Mouse (Mus musculus) intestine, embryonic 14.5 days (tissue): ENCODE measurements at regions not wholly inside any gene's neighbourhood (a gene's known extent, or its start where the extent isn't known, plus 50 kb on each side); places are given as distances from the start of the nearest gene placed in this dataset.

Experiments used
- ATAC-seq: fragments of 200-750 bp; cut with Nextera tagmentation; replicated peaks from 2 replicates; pipeline ENCODE4 v1.8.0; 2017; ENCODE audit warnings: low read depth, moderate number of reproducible peaks, moderate TSS enrichment, moderate library complexity; ENCODE audit not compliant: low FRiP score, low TSS enrichment
- DNase-seq: peaks from one replicate; pipeline ENCODE4 v3.0.0-alpha.2; 2018; ENCODE audit warnings: low spot score
- H3K27ac ChIP-seq: fragments of 300-500 bp; sonication (generic); 2 replicates; pipeline ENCODE4 v1.5.1; 2014; ENCODE audit warnings: low read depth, mild to moderate bottlenecking, control low read depth
- H3K27me3 ChIP-seq: fragments of 300-500 bp; sonication (generic); replicated peaks from 2 replicates; pipeline ENCODE4 v1.6.1; 2014; ENCODE audit warnings: low read length, control low read depth; ENCODE audit not compliant: control insufficient read depth, insufficient read depth
- H3K36me3 ChIP-seq: fragments of 300-500 bp; sonication (generic); 2 replicates; pipeline ENCODE4 v1.6.1; 2014; ENCODE audit warnings: low read length, control low read depth; ENCODE audit not compliant: control insufficient read depth, insufficient read depth
- H3K4me1 ChIP-seq: fragments of 300-500 bp; sonication (generic); replicated peaks from 2 replicates; pipeline ENCODE4 v1.6.1; 2014; ENCODE audit warnings: low read length, control low read depth, mixed read lengths; ENCODE audit not compliant: control insufficient read depth, insufficient read depth
- H3K4me2 ChIP-seq: fragments of 300-500 bp; sonication (generic); 2 replicates; pipeline ENCODE4 v1.6.1; 2014; ENCODE audit warnings: low read length
- H3K4me3 ChIP-seq: fragments of 300-500 bp; sonication (generic); 2 replicates; pipeline ENCODE4 v1.5.1; 2014; ENCODE audit warnings: low read depth, low read length, control low read depth, mixed read lengths
- H3K9ac ChIP-seq: fragments of 300-500 bp; sonication (generic); 2 replicates; pipeline ENCODE4 v1.6.1; 2014; ENCODE audit warnings: mild to moderate bottlenecking, low read length
- H3K9me3 ChIP-seq: fragments of 300-500 bp; sonication (generic); 2 replicates; pipeline ENCODE4 v1.6.1; 2016; ENCODE audit warnings: low read length, control low read depth; ENCODE audit not compliant: control insufficient read depth
- WGBS: fragments of 180-500 bp; shearing (Covaris S2); extraction: QIAGEN DNeasy Blood & Tissue Kit; methylation state at CpG from one replicate; pipeline ENCODE4 v1.1.7; 2014; 5-methylcytosine and 5-hydroxymethylcytosine counted together

GRCm38 (mm10) chr14:37315239-37315895 lies 180.3 kb upstream of the Ghitm start:
- Histone ChIP-seq H3K36me3 (no peaks in the 10 kb centered on the region), H3K27ac (no peak overlapping the region), H3K4me2 (no peak overlapping the region), H3K27me3 (no peaks in the 10 kb centered on the region), H3K4me3 (no peak overlapping the region), H3K9ac (no peak overlapping the region), H3K4me1 (no peaks in the 10 kb centered on the region), H3K9me3 (no peaks in the 10 kb centered on the region)
- ATAC-seq (no peak), DNase-seq (no peak)
- WGBS = 74% methylated on average over 7 of the region's 7 CpGs

- H3K9me3 ChIP-seq = no peaks in the 10 kb centered on the region
- H3K27me3 ChIP-seq = no peaks in the 10 kb centered on the region
- no peak overlapping the region for H3K4me3 ChIP-seq
- H3K4me2 ChIP-seq = no peak overlapping the region
- DNase-seq (no peak), ATAC-seq (no peak)
- no peaks in the 10 kb centered on the region for H3K4me1 ChIP-seq
- H3K9ac ChIP-seq = no peak overlapping the region
- no peaks in the 10 kb centered on the region for H3K36me3 ChIP-seq
- H3K27ac ChIP-seq = no peak overlapping the region
Measured at GRCm38 (mm10) chr14:37313906-37314305, 178.8 kb upstream of the Ghitm start.

GRCm38 (mm10) chr14:37312887-37313286 lies 177.8 kb upstream of the Ghitm start:
- ATAC-seq = no peak
- H3K36me3 ChIP-seq = no peaks in the 10 kb centered on the region
- no peaks in the 10 kb centered on the region for H3K27me3 ChIP-seq
- H3K9me3 ChIP-seq = no peaks in the 10 kb centered on the region
- no peak overlapping the region for H3K4me3 ChIP-seq
- H3K27ac ChIP-seq = no peak overlapping the region
- no peak for DNase-seq
- H3K4me2 ChIP-seq = no peak overlapping the region
- no peak overlapping the region for H3K9ac ChIP-seq
- H3K4me1 ChIP-seq = no peaks in the 10 kb centered on the region
- 76% methylated on average over 3 of the region's 3 CpGs for WGBS

- no peaks in the 10 kb centered on the region for H3K4me1 ChIP-seq
- WGBS = 42% methylated on average over 2 of the region's 2 CpGs
- ATAC-seq (no peak), DNase-seq (no peak)
- H3K4me3 ChIP-seq = no peak overlapping the region
- H3K4me2 ChIP-seq = no peak overlapping the region
- H3K36me3 ChIP-seq = no peaks in the 10 kb centered on the region
- no peak overlapping the region for H3K27ac ChIP-seq
- no peaks in the 10 kb centered on the region for H3K9me3 ChIP-seq
- H3K9ac ChIP-seq = no peak overlapping the region
- H3K27me3 ChIP-seq = no peaks in the 10 kb centered on the region
Measured at GRCm38 (mm10) chr14:37306622-37307274, 171.7 kb upstream of the Ghitm start.

- no peak for DNase-seq
Measured at GRCm38 (mm10) chr14:37298631-37299030, 163.6 kb upstream of the Ghitm start.

DNA sequence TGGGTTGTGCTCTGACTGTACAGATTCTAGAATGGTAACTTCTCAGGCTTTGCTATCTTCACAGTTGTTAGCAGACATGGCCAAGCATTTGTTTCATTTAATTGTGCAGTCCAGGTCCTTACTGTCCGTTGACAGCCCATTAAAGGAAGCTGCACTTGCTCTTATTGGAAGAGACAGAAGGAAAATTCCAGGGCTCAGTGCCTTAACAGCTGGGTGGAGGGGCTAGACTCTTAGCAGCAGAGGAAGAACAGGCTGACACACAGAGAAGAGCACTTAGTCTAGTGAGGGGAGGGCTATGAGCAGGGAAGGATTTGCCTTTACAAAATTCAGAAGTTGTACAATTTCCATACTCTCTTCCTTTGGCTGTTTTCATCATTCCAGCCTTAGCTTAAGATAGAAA lies 161.5 kb upstream of the Ghitm start:
- Histone ChIP-seq H3K4me1 (no peaks in the 10 kb centered on the region; the same call in 1 of the 2 replicates), H3K36me3 (no peaks in the 10 kb centered on the region), H3K9ac (no peak overlapping the region), H3K4me2 (no peak overlapping the region), H3K27me3 (no peaks in the 10 kb centered on the region), H3K9me3 (no peaks in the 10 kb centered on the region), H3K4me3 (no peak overlapping the region), H3K27ac (no peak overlapping the region)
- DNase-seq (no peak), ATAC-seq (no peak)
- WGBS = 12% methylated on average over 1 of the region's 1 CpGs

More at GRCm38 (mm10) chr14:37298631-37299030, 163.6 kb upstream of the Ghitm start:
- H3K9ac ChIP-seq = no peak overlapping the region
- no peak for ATAC-seq
- H3K27ac ChIP-seq = no peak overlapping the region
- H3K9me3 ChIP-seq = no peaks in the 10 kb centered on the region
- H3K27me3 ChIP-seq = no peaks in the 10 kb centered on the region
- H3K4me3 ChIP-seq = no peak overlapping the region
- H3K4me2 ChIP-seq = no peak overlapping the region
- no peaks in the 10 kb centered on the region; the same call in 1 of the 2 replicates for H3K4me1 ChIP-seq
- H3K36me3 ChIP-seq = no peaks in the 10 kb centered on the region

- WGBS = 33% methylated on average over 4 of the region's 4 CpGs
- H3K9ac ChIP-seq = no peak overlapping the region
- DNase-seq (no peak), ATAC-seq (no peak)
- H3K27me3 ChIP-seq = no peaks in the 10 kb centered on the region
- no peaks in the 10 kb centered on the region for H3K9me3 ChIP-seq
- no peak overlapping the region for H3K4me3 ChIP-seq
- H3K36me3 ChIP-seq = no peaks in the 10 kb centered on the region
- no peak overlapping the region for H3K4me2 ChIP-seq
- H3K4me1 ChIP-seq = no peaks in the 10 kb centered on the region; the same call in 1 of the 2 replicates
- H3K27ac ChIP-seq = no peak overlapping the region
Measured at GRCm38 (mm10) chr14:37292084-37292860, 157.2 kb upstream of the Ghitm start.

GRCm38 (mm10) chr14:37284391-37284790 lies 149.3 kb upstream of the Ghitm start:
- DNase-seq (no peak), ATAC-seq (no peak)
- H3K9me3 ChIP-seq = no peaks in the 10 kb centered on the region
- no peak overlapping the region for H3K4me3 ChIP-seq
- WGBS = 17% methylated on average over 5 of the region's 5 CpGs
- no peaks in the 10 kb centered on the region for H3K27me3 ChIP-seq
- H3K27ac ChIP-seq = no peak overlapping the region
- H3K4me2 ChIP-seq = no peak overlapping the region
- H3K9ac ChIP-seq = no peak overlapping the region
- H3K36me3 ChIP-seq = no peaks in the 10 kb centered on the region
- H3K4me1 ChIP-seq = no peaks in the 10 kb centered on the region
